Mouse (Mus musculus): ENCODE measurements around the gene Nit1.

Gene Nit1

GRCm38 (mm10) chr1:171345225-171346094 is at the start of gene Nit1, which contains the start of gene Pfdn2:
Gene Nit1 (minus strand): TSS chr1:171345646.
Gene Pfdn2 (plus strand): TSS chr1:171345670.
- peak; percentile 94 for DNase-seq

- DNase-seq, result peak; percentile 87 to 91
These were observed 44.7 kb upstream of the Nit1 start for GRCm38 (mm10) chr1:171390101-171390500.

GRCm38 (mm10) chr1:171388376-171389102 is 43.1 kb upstream of the Nit1 start, which contains the start of gene Arhgap30:
Gene Arhgap30 (plus strand): TSS chr1:171388954.
- DNase-seq, result peak; percentile 93 to 96

- DNase-seq, result peak; percentile 48 to 56
These were observed 41.7 kb upstream of the Nit1 start for GRCm38 (mm10) chr1:171387099-171387498.

- DNase-seq, result peak; percentile 30 to 33
These were observed 39.7 kb upstream of the Nit1 start for GRCm38 (mm10) chr1:171385171-171385570.

- no peak for DNase-seq
These were observed 38.9 kb upstream of the Nit1 start for GRCm38 (mm10) chr1:171384361-171384760.

- peak; percentile 55 for DNase-seq
These were observed 36.7 kb upstream of the Nit1 start for GRCm38 (mm10) chr1:171382096-171382620.

GRCm38 (mm10) chr1:171379935-171380599 is 34.6 kb upstream of the Nit1 start:
- peak; percentile 86 to 88 for DNase-seq

GRCm38 (mm10) chr1:171378298-171378697 is 32.9 kb upstream of the Nit1 start:
- no peak for DNase-seq

GRCm38 (mm10) chr1:171375646-171376097 is 30.2 kb upstream of the Nit1 start:
- DNase-seq, result no peak

GRCm38 (mm10) chr1:171373946-171374345 is 28.5 kb upstream of the Nit1 start:
- DNase-seq, result no peak

GRCm38 (mm10) chr1:171372880-171373279 is 27.4 kb upstream of the Nit1 start:
- DNase-seq, result no peak

- DNase-seq, result no peak
These were observed 24.6 kb upstream of the Nit1 start, which contains the start of gene Nectin4 for GRCm38 (mm10) chr1:171369845-171370556. Gene Nectin4 (plus strand): TSS chr1:171370099.

- DNase-seq, result no peak
These were observed 20.5 kb upstream of the Nit1 start for GRCm38 (mm10) chr1:171365934-171366333.

- DNase-seq, result peak; percentile 79 to 81
These were observed 16.0 kb upstream of the Nit1 start for GRCm38 (mm10) chr1:171361106-171362103.

GRCm38 (mm10) chr1:171360656-171361055 is 15.2 kb upstream of the Nit1 start, which contains the start of gene Klhdc9:
Gene Klhdc9 (minus strand): TSS chr1:171360798.
- DNase-seq, result peak; percentile 85 to 89

- no peak for DNase-seq
These were observed 14.8 kb upstream of the Nit1 start for GRCm38 (mm10) chr1:171360253-171360652.

- DNase-seq, result peak; percentile 63 to 71
These were observed 13.0 kb upstream of the Nit1 start for GRCm38 (mm10) chr1:171358421-171358820.

- DNase-seq, result no peak
These were observed 11.4 kb upstream of the Nit1 start for GRCm38 (mm10) chr1:171356814-171357213.

- peak; percentile 58 to 62 for DNase-seq
These were observed 10.4 kb upstream of the Nit1 start for GRCm38 (mm10) chr1:171355812-171356340.

Measured in B cell, adult 2 months (primary cell).